Mouse (Mus musculus) adrenal gland, postnatal 10 days (tissue): ENCODE measurements around the gene Add1. TPM values are rescaled to one million over a fixed set of nuclear protein-coding genes. Genes with fewer than 3 reads are reported as not detected.

Source experiments
- microRNA-seq: library from miRNA; unstranded; fragments of <30 nt; microRNA quantifications from one replicate; pipeline ENCODE4 v1.2.0, GENCODE M21; 2021
- total RNA-seq, 2 experiments: library from RNA; stranded (reverse); gene quantifications; 2 replicates each; pipeline ENCODE4 v1.2.3; 2021

Gene Add1
- total RNA-seq, 2 experiments from 2014 or later = 135 to 182 TPM

Small RNA genes lying within 50 kb of the gene (microRNA-seq; reads per million reads assigned to microRNA genes)
- 3.2 reads per million for gene Mir7036b

Other genes with a start within 250 kb of the Add1 start
- gene Rnf4, start 237.4 kb upstream of the Add1 start, total RNA-seq = 100 to 1,000 TPM; 102 to 109 TPM
- 10 to 100 TPM; 26.7 to 34.3 TPM for gene Fam193a, start 203.7 kb upstream of the Add1 start, total RNA-seq
- gene Tnip2, start 59.7 kb upstream of the Add1 start, total RNA-seq = 10 to 100 TPM; 10.6 to 16.1 TPM
- gene Sh3bp2, start 47.8 kb upstream of the Add1 start, total RNA-seq = 1 to 10 TPM; 5.9 to 7.0 TPM
- 10 to 100 TPM; 36.1 to 53.6 TPM for gene Mfsd10, start 63.5 kb downstream of the Add1 start, total RNA-seq
- gene Nop14, start 86.5 kb downstream of the Add1 start, total RNA-seq = 10 to 100 TPM; 18.4 to 19.7 TPM
- gene Grk4, start 86.7 kb downstream of the Add1 start, total RNA-seq = 1 to 10 TPM; 1.8 to 3.0 TPM
- gene Htt, start 188.1 kb downstream of the Add1 start, total RNA-seq = 10 to 100 TPM; 17.0 to 27.7 TPM